Mouse (Mus musculus): ENCODE data around the gene Thap12. TPM values are rescaled to one million over a fixed set of nuclear protein-coding genes. Genes with fewer than 3 reads are reported as not detected.
A peak's percentile ranks its signal among the peaks of the same experiment; 100 is the strongest.

Gene Thap12
- polyA plus RNA-seq, 1 experiment: 16.1 TPM

- no peak overlapping the region for H3K27ac ChIP-seq (ENCODE audit: insufficient read depth, low read depth, low read length)
- TF ChIP-seq POLR2A (IDR thresholded peaks at IDR 0.05; ENCODE audit: borderline replicate concordance, low read depth, low read length) (no peak), CTCF (IDR thresholded peaks at IDR 0.05; ENCODE audit: low read depth, low read length) (no peak)
- no peak overlapping the region for H3K4me3 ChIP-seq (ENCODE audit: insufficient read depth, low read length)
- H3K4me1 ChIP-seq (ENCODE audit: control insufficient read depth, insufficient read depth, low read length): peaks cover 16% of the 10 kb centered on the region
Observed at GRCm38 (mm10) chr7:98694046-98694445, 8.9 kb upstream of the Thap12 start.

GRCm38 (mm10) chr7:98697496-98697895 is 5.4 kb upstream of the Thap12 start:
- Histone ChIP-seq H3K4me1 (ENCODE audit: control insufficient read depth, insufficient read depth, low read length) (peaks cover 16% of the 10 kb centered on the region), H3K27ac (ENCODE audit: insufficient read depth, low read depth, low read length) (no peak overlapping the region), H3K4me3 (ENCODE audit: insufficient read depth, low read length) (no peak overlapping the region)
- TF ChIP-seq POLR2A (IDR thresholded peaks at IDR 0.05; ENCODE audit: borderline replicate concordance, low read depth, low read length): no peak
- TF ChIP-seq CTCF (IDR thresholded peaks at IDR 0.05; ENCODE audit: low read depth, low read length): peak; percentile 47

- Histone ChIP-seq H3K4me1 (ENCODE audit: control insufficient read depth, insufficient read depth, low read length) (peaks cover 16% of the 10 kb centered on the region), H3K27ac (ENCODE audit: insufficient read depth, low read depth, low read length) (no peak overlapping the region), H3K4me3 (ENCODE audit: insufficient read depth, low read length) (no peak overlapping the region)
- TF ChIP-seq POLR2A (IDR thresholded peaks at IDR 0.05; ENCODE audit: borderline replicate concordance, low read depth, low read length) (no peak), CTCF (IDR thresholded peaks at IDR 0.05; ENCODE audit: low read depth, low read length) (no peak)
Observed at GRCm38 (mm10) chr7:98698041-98698440, 4.9 kb upstream of the Thap12 start.

- Histone ChIP-seq H3K4me1 (ENCODE audit: control insufficient read depth, insufficient read depth, low read length) (peaks cover 13% of the 10 kb centered on the region), H3K4me3 (ENCODE audit: insufficient read depth, low read length) (no peak overlapping the region), H3K27ac (ENCODE audit: insufficient read depth, low read depth, low read length) (no peak overlapping the region)
- no peak for TF ChIP-seq CTCF (IDR thresholded peaks at IDR 0.05; ENCODE audit: low read depth, low read length)
- no peak for TF ChIP-seq POLR2A (IDR thresholded peaks at IDR 0.05; ENCODE audit: borderline replicate concordance, low read depth, low read length)
Observed at GRCm38 (mm10) chr7:98698590-98698989, 4.3 kb upstream of the Thap12 start.

GRCm38 (mm10) chr7:98701771-98702170 is 1.1 kb upstream of the Thap12 start:
- TF ChIP-seq POLR2A (IDR thresholded peaks at IDR 0.05; ENCODE audit: borderline replicate concordance, low read depth, low read length) (no peak), CTCF (IDR thresholded peaks at IDR 0.05; ENCODE audit: low read depth, low read length) (no peak)
- Histone ChIP-seq H3K27ac (ENCODE audit: insufficient read depth, low read depth, low read length) (0 out of 2 replicates have a peak overlapping the region, but pooled peaks have one; percentile 73), H3K4me3 (ENCODE audit: insufficient read depth, low read length) (peak overlapping the region; percentile 78), H3K4me1 (ENCODE audit: control insufficient read depth, insufficient read depth, low read length) (peaks cover 14% of the 10 kb centered on the region)

- H3K4me3 ChIP-seq (ENCODE audit: insufficient read depth, low read length): peak overlapping the region; percentile 89
- no peak for TF ChIP-seq CTCF (IDR thresholded peaks at IDR 0.05; ENCODE audit: low read depth, low read length)
- H3K27ac ChIP-seq (ENCODE audit: insufficient read depth, low read depth, low read length): 0 out of 2 replicates have a peak overlapping the region, but pooled peaks have one; percentile 3
- H3K4me1 ChIP-seq (ENCODE audit: control insufficient read depth, insufficient read depth, low read length): peaks cover 14% of the 10 kb centered on the region
Observed at GRCm38 (mm10) chr7:98703365-98703881, 520 bp downstream of the Thap12 start.

GRCm38 (mm10) chr7:98704276-98704675 is 1.4 kb downstream of the Thap12 start:
- Histone ChIP-seq H3K4me3 (ENCODE audit: insufficient read depth, low read length) (peak overlapping the region; percentile 89), H3K4me1 (ENCODE audit: control insufficient read depth, insufficient read depth, low read length) (peaks cover 14% of the 10 kb centered on the region), H3K27ac (ENCODE audit: insufficient read depth, low read depth, low read length) (no peak overlapping the region)
- no peak for TF ChIP-seq CTCF (IDR thresholded peaks at IDR 0.05; ENCODE audit: low read depth, low read length)
- no peak for TF ChIP-seq POLR2A (IDR thresholded peaks at IDR 0.05; ENCODE audit: borderline replicate concordance, low read depth, low read length)

- no peak for TF ChIP-seq POLR2A (IDR thresholded peaks at IDR 0.05; ENCODE audit: borderline replicate concordance, low read depth, low read length)
- TF ChIP-seq CTCF (IDR thresholded peaks at IDR 0.05; ENCODE audit: low read depth, low read length): no peak
- Histone ChIP-seq H3K4me1 (ENCODE audit: control insufficient read depth, insufficient read depth, low read length) (peaks cover 17% of the 10 kb centered on the region), H3K4me3 (ENCODE audit: insufficient read depth, low read length) (no peak overlapping the region), H3K27ac (ENCODE audit: insufficient read depth, low read depth, low read length) (no peak overlapping the region)
Observed at GRCm38 (mm10) chr7:98713661-98714060, 10.8 kb downstream of the Thap12 start.

- TF ChIP-seq POLR2A (IDR thresholded peaks at IDR 0.05; ENCODE audit: borderline replicate concordance, low read depth, low read length) (no peak), CTCF (IDR thresholded peaks at IDR 0.05; ENCODE audit: low read depth, low read length) (no peak)
- no peak overlapping the region for H3K4me3 ChIP-seq (ENCODE audit: insufficient read depth, low read length)
- peaks cover 16% of the 10 kb centered on the region for H3K4me1 ChIP-seq (ENCODE audit: control insufficient read depth, insufficient read depth, low read length)
- H3K27ac ChIP-seq (ENCODE audit: insufficient read depth, low read depth, low read length): 0 out of 2 replicates have a peak overlapping the region, but pooled peaks have one; percentile 8
Observed at GRCm38 (mm10) chr7:98717438-98717837, 14.5 kb downstream of the Thap12 start.

GRCm38 (mm10) chr7:98719761-98720160 is 16.9 kb downstream of the Thap12 start:
- H3K4me1 ChIP-seq (ENCODE audit: control insufficient read depth, insufficient read depth, low read length): peaks cover 16% of the 10 kb centered on the region
- no peak overlapping the region for H3K4me3 ChIP-seq (ENCODE audit: insufficient read depth, low read length)
- no peak overlapping the region for H3K27ac ChIP-seq (ENCODE audit: insufficient read depth, low read depth, low read length)
- no peak for TF ChIP-seq CTCF (IDR thresholded peaks at IDR 0.05; ENCODE audit: low read depth, low read length)
- no peak for TF ChIP-seq POLR2A (IDR thresholded peaks at IDR 0.05; ENCODE audit: borderline replicate concordance, low read depth, low read length)

All from bone marrow macrophage, adult 2 months (primary cell).